ENCODE assay signal across 9 mouse cellular contexts in the genomic region with DNA sequence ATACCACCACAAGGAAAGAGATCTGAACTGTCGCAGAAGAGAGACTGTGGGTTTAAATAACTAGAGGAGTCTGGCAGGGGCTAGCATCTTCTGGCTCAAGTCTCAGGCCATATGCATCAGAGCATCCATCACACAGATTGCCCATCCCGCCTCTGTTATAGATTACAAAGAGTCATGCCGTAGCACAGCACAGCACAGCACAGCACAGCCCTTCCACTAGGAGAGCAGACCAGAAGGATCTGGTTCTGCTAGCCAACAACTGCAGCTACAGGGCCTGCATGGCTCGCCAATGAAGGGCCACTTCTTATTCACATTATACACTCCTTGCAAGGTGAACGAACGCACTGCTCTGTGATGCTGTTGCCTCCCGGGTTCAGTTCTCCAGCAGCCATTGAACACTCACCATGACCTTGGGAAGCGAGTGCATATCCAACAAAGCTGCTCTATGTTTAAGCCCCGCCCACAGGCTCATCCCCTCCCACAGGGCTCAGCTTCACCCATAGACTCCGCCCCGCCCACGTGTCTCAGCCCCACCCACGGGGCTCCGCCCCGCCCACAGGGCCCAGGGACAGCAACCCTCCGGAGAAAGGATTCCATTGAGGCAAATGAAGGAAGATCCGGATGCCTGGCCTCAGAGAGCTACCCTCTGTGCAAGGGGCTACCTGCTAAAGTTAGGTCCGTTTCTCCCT. TPM values are rescaled to one million over a fixed set of nuclear protein-coding genes. Genes with fewer than 3 reads are reported as not detected.
DNase-seq lines count a peak whose midpoint lies in the region; ATAC-seq and TF ChIP-seq lines count a peak whose summit lies in the region.
"Had no signal": no experiment of that assay in that cellular context is flagged by ENCODE, and none has a peak within 500 bp of the region (broad histone marks: within the 10 kb centered on the region; RNA-seq: fewer than 3 reads in every experiment).

No protein-coding gene starts in this region.

- no peak for TF ChIP-seq CTCF in kidney, postnatal 0 days (IDR thresholded peaks at IDR 0.05; ENCODE audit: low read depth)

- H3K4me3 ChIP-seq in heart, embryonic 11.5 days (ENCODE audit: low read depth, low read length): no peak overlapping the region
- no peak overlapping the region for H3K4me3 ChIP-seq in embryonic facial prominence, embryonic 14.5 days (ENCODE audit: low read depth, low read length)
- H3K4me3 ChIP-seq in kidney, postnatal 0 days (replicated peaks; ENCODE audit: low read depth, low read length): no peak overlapping the region

- peak overlapping the region; percentile 45 for H3K4me2 ChIP-seq in heart, embryonic 11.5 days
- 0 out of 2 replicates have a peak overlapping the region, but pooled peaks have one; percentile 5 for H3K4me2 ChIP-seq in embryonic facial prominence, embryonic 14.5 days (ENCODE audit: low read depth, low read length)
- peak overlapping the region; percentile 21; the same call in 1 of the 2 replicates for H3K4me2 ChIP-seq in kidney, postnatal 0 days (ENCODE audit: low read length)

- H3K9ac ChIP-seq in heart, embryonic 11.5 days (ENCODE audit: low read depth, low read length): no peak overlapping the region
- no peak overlapping the region for H3K9ac ChIP-seq in embryonic facial prominence, embryonic 14.5 days (ENCODE audit: low read depth, low read length)
- H3K9ac ChIP-seq in kidney, postnatal 0 days (ENCODE audit: low read depth, low read length): no peak overlapping the region

- H3K27ac ChIP-seq in heart, embryonic 11.5 days (ENCODE audit: low read depth, low read length): no peak overlapping the region
- no peak overlapping the region for H3K27ac ChIP-seq in embryonic facial prominence, embryonic 14.5 days (replicated peaks; ENCODE audit: low read depth, low read length)
- no peak overlapping the region for H3K27ac ChIP-seq in kidney, postnatal 0 days
- H3K27ac ChIP-seq: macrophage had no signal

- 24% methylated on average over 18 of the region's 18 CpGs for WGBS in heart, embryonic 11.5 days (ENCODE audit: insufficient replicate concordance)
- WGBS in embryonic facial prominence, embryonic 14.5 days: 22% methylated on average over 18 of the region's 18 CpGs
- 29% methylated on average over 18 of the region's 18 CpGs for WGBS in kidney, postnatal 0 days

- no peak for DNase-seq in heart, adult 9 months (ENCODE audit: low spot score in 2 of 2)
- peak; percentile 90 for DNase-seq in WW6 (ENCODE audit: low read depth, low spot score)
- DNase-seq in embryonic facial prominence, embryonic 14.5 days (ENCODE audit: low spot score): peak; percentile 78
- peak; percentile 69 for DNase-seq in kidney, postnatal 0 days (ENCODE audit: low spot score)
- peak; percentile 66 for DNase-seq in lung, postnatal 10 days
- no peak for DNase-seq in spleen, adult 18-20 months
- no peak for DNase-seq in frontal cortex, postnatal 14 days (ENCODE audit: low spot score in 2 of 2)

- H3K9me3 ChIP-seq in heart, embryonic 11.5 days (replicated peaks; ENCODE audit: control insufficient read depth, low read length): no peaks in the 10 kb centered on the region
- H3K9me3 ChIP-seq in embryonic facial prominence, embryonic 14.5 days (ENCODE audit: control insufficient read depth, low read length): no peaks in the 10 kb centered on the region
- H3K9me3 ChIP-seq in kidney, postnatal 0 days (replicated peaks; ENCODE audit: low read length): no peaks in the 10 kb centered on the region

- peak; percentile 52; the same call in 1 of the 2 replicates for ATAC-seq in heart, embryonic 11.5 days (replicated peaks; ENCODE audit: insufficient number of reproducible peaks, low FRiP score, low TSS enrichment)
- no peak for ATAC-seq in embryonic facial prominence, embryonic 14.5 days (ENCODE audit: low read depth)
- peak; percentile 70 for ATAC-seq in kidney, postnatal 0 days (replicated peaks; ENCODE audit: low FRiP score, low read depth)

- no peaks in the 10 kb centered on the region for H3K36me3 ChIP-seq in heart, embryonic 11.5 days (ENCODE audit: control insufficient read depth, insufficient read depth, low read length)
- no peaks in the 10 kb centered on the region for H3K36me3 ChIP-seq in embryonic facial prominence, embryonic 14.5 days (ENCODE audit: control insufficient read depth, insufficient read depth, low read length)
- no peaks in the 10 kb centered on the region for H3K36me3 ChIP-seq in kidney, postnatal 0 days (ENCODE audit: insufficient read depth, low read length)

- 0 out of 2 replicates have a peak, but pooled peaks cover 5% of the 10 kb centered on the region for H3K4me1 ChIP-seq in heart, embryonic 11.5 days (ENCODE audit: control insufficient read depth, insufficient read depth, low read length)
- H3K4me1 ChIP-seq in embryonic facial prominence, embryonic 14.5 days (ENCODE audit: control insufficient read depth, insufficient read depth, low read length): no peaks in the 10 kb centered on the region
- 0 out of 2 replicates have a peak, but pooled peaks cover 3% of the 10 kb centered on the region for H3K4me1 ChIP-seq in kidney, postnatal 0 days (replicated peaks; ENCODE audit: insufficient read depth, low read length)

- H3K27me3 ChIP-seq in heart, embryonic 11.5 days (ENCODE audit: control insufficient read depth, insufficient read depth, low read length): no peaks in the 10 kb centered on the region
- no peaks in the 10 kb centered on the region for H3K27me3 ChIP-seq in embryonic facial prominence, embryonic 14.5 days (replicated peaks; ENCODE audit: control insufficient read depth, insufficient read depth, low read length)
- no peaks in the 10 kb centered on the region for H3K27me3 ChIP-seq in kidney, postnatal 0 days (ENCODE audit: insufficient read depth, low read length)

RNA-seq across cellular contexts. Expression of a gene that starts 28.5 kb away (rescaled TPM):
- 15.9 and 17.3 TPM in 2 replicates for polyA plus RNA-seq in heart, embryonic 11.5 days (2014; fragmentation: Nextera tagmentation; extraction: Ambion mirVana)
- polyA plus RNA-seq in embryonic facial prominence, embryonic 14.5 days (2014; fragmentation: Nextera tagmentation; extraction: Ambion mirVana): 9.5 and 9.6 TPM in 2 replicates
- polyA plus RNA-seq in kidney, postnatal 0 days (2015; fragmentation: Nextera tagmentation; extraction: Ambion mirVana): 4.3 and 4.9 TPM in 2 replicates

Comparison
In these comparisons a context has a peak if more than half of its experiments do, and no peak if none do; other contexts are left out.
1. DNase-seq: peak in WW6 (single experiment), embryonic facial prominence, embryonic 14.5 days (single experiment), kidney, postnatal 0 days (single experiment) and lung, postnatal 10 days (single experiment); none in heart, adult 9 months (0 of 2), spleen, adult 18-20 months (0 of 2) and frontal cortex, postnatal 14 days (0 of 2).
2. Peak in every context shown above with its lines, with median percentiles within 50 percentile points of each other: H3K4me2 ChIP-seq.